Mouse (Mus musculus) E14TG2a.4 (cell line): ENCODE measurements around the gene Cpeb4.

Experiments
- CTCF ChIP-seq: conservative IDR thresholded peaks from 2 replicates; pipeline ENCODE4 v1.5.1; 2014; ENCODE audit warnings: low read length
- NANOG ChIP-seq: IDR thresholded peaks from 2 replicates; pipeline ENCODE4 v1.6.1; 2014; ENCODE audit warnings: borderline replicate concordance, low read length, mixed read lengths

DNA sequence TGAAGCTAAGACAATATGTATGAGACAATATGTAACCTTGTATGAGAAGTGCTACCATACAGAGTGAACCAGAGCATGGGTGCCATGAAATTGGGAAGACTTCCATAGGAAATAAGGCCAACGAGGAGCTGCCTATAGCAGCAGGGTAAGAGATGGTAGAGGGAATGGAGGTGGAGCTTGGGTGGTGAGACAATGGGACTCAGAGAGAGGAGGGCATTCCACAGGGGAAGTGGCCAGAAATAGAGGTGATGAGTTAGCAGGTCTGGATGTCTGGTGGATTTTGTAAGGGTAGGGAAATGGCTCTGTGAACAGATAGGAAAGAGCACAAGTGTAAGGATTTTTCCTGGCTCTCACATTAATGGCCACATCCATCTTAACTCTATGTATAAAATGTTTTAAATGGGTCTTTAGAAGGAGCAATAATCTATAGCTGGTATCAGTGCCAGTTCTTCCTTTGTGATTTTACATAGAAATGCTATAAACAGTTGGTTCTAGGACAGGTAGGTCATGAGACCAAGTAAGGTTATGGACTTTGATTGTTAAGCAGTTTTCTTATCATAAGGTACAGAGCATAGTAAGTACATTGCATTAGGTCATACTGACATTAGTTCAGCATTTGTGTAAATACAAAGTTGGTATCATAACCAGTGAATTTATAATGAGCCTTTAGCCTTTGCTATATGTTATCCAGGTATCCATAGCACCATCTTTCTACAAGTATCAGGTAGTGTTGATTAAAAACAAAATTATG is 30.4 kb downstream of the Cpeb4 start:
- TF ChIP-seq CTCF = no peak
- TF ChIP-seq NANOG = no peak
